Comparison of ENCODE assay signal across 8 mouse cellular contexts in the genomic region with DNA sequence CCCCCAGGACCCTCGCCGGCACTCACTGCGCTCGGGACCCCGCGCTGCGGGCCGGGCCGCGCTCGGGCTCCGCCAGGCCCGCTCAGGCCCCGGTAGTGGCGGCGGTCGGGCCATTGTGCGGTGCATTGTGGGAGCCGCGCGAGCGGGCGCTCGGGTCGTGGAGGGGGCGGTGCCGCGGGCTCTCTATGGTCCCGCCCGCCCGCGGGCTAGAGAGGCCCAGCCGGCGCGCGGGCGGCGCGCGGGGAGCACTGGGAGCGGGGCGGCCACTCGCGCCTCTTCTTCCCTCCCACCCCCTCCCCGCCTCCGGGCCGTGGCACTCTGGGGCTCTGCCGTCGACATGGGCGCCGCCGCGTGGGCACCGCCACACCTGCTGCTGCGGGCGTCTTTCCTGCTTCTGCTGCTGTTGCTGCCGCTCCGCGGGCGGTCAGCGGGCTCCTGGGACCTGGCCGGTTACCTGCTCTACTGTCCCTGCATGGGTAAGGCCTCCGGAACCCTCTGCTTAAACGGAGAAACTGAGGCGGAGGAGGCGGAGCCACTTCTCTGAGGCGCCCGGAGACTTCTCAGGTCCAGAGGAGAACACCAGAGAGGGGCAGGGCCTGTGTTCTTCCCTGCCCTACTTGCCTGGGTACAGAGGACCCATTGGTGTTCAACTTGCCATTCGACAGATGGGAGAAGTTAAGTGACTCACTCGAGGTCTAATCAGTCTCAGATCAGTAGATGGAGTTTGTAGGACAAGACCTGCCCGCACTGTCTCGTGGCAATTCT. TPM values are rescaled to one million over a fixed set of nuclear protein-coding genes. Genes with fewer than 3 reads are reported as not detected.
DNase-seq lines count a peak whose midpoint lies in the region; ATAC-seq and TF ChIP-seq lines count a peak whose summit lies in the region.

TSS of gene Plagl2 (minus strand) at position 177 of the 765 bp plus-strand sequence.
TSS of gene Pofut1 (plus strand) at position 284 of the 765 bp plus-strand sequence.

- TF ChIP-seq CTCF in cortical plate, adult 2 months (IDR thresholded peaks at IDR 0.05; ENCODE audit: extremely low read depth, insufficient read depth, low read length), result no peak

- H3K4me1 ChIP-seq in cortical plate, adult 2 months (ENCODE audit: control insufficient read depth, insufficient read depth, low read length), result peaks cover 9% of the 10 kb centered on the region

- peak; percentile 90 for DNase-seq in gastrocnemius, postnatal 10 days
- peak; percentile 73 to 94 for DNase-seq in left cerebral cortex, postnatal 10 days (ENCODE audit: extremely low spot score in 1 of 2, low spot score in 2 of 2)
- DNase-seq in right cerebral cortex, postnatal 25 days, result peak; percentile 89
- DNase-seq in urinary bladder, postnatal 4 days (ENCODE audit: low spot score in 2 of 2), result peak; percentile 87 to 88

- intact Hi-C loops in left cerebral cortex, postnatal 10 days (cut with DNase I), result no loop called here

- peak within 1 kb of the TSS; percentile 96 for H3K4me3 ChIP-seq in cortical plate, adult 2 months (ENCODE audit: insufficient read depth, low read length)

- peak; percentile 77 for ATAC-seq in activated CD4-positive, CD25-positive, alpha-beta regulatory T cell, adult 4 months
- peak; percentile 83 for ATAC-seq in inflammation-experienced regulatory T-cells, adult 6 months
- ATAC-seq in megakaryocyte-erythroid progenitor cell, adult 5-6 weeks (replicated peaks; ENCODE audit: low FRiP score, low TSS enrichment, poor library complexity, severe bottlenecking), result peak; percentile 75

- peak within 1 kb of the TSS; percentile 90 for H3K27ac ChIP-seq in cortical plate, adult 2 months (ENCODE audit: insufficient read depth, low read length)

- TF ChIP-seq POLR2A in cortical plate, adult 2 months (IDR thresholded peaks at IDR 0.05; ENCODE audit: extremely low read depth, insufficient read depth, low read length), result no peak

RNA-seq across cellular contexts. Expression of gene Plagl2, which starts in this region (rescaled TPM):
- polyA plus RNA-seq in activated CD4-positive, CD25-positive, alpha-beta regulatory T cell, adult 4 months (2017; shearing (Covaris generic)), result 10 to 100 TPM; 20.9 to 26.3 TPM
- polyA plus RNA-seq in cortical plate, adult 2 months (2012; rRNA removed), result 3.5 and 3.7 TPM in 2 replicates
- total RNA-seq in gastrocnemius, postnatal 10 days (2021), result 10 to 100 TPM in 1 of 2 experiments, 1 to 10 TPM in 1; 8.3 to 11.9 TPM
- 10 to 100 TPM; 18.9 to 24.1 (median 21.5) TPM for polyA plus RNA-seq in inflammation-experienced regulatory T-cells, adult 6 months (2017; shearing (Covaris generic))
- total RNA-seq in left cerebral cortex, postnatal 10 days (2021), result 1 to 10 TPM; 4.6 to 5.2 TPM
- total RNA-seq in megakaryocyte-erythroid progenitor cell, adult 5-6 weeks (2014; fragmentation: Nextera tagmentation), result 38.6 and 46.5 TPM in 2 replicates
- 3.7 and 10.0 TPM in 2 replicates for total RNA-seq in megakaryocyte-erythroid progenitor cell, adult 5-6 weeks (2017)

RNA-seq across cellular contexts. Expression of gene Pofut1, which starts in this region (rescaled TPM):
- polyA plus RNA-seq in activated CD4-positive, CD25-positive, alpha-beta regulatory T cell, adult 4 months (2017; shearing (Covaris generic)), result 1 to 10 TPM; 8.8 to 9.4 TPM
- polyA plus RNA-seq in cortical plate, adult 2 months (2012; rRNA removed), result 17.9 and 19.3 TPM in 2 replicates
- 10 to 100 TPM; 24.1 to 29.2 TPM for total RNA-seq in gastrocnemius, postnatal 10 days (2021)
- polyA plus RNA-seq in inflammation-experienced regulatory T-cells, adult 6 months (2017; shearing (Covaris generic)), result 10 to 100 TPM in 1 of 3 experiments, 1 to 10 TPM in 2; 6.2 to 13.5 (median 9.4) TPM
- total RNA-seq in left cerebral cortex, postnatal 10 days (2021), result 10 to 100 TPM; 17.5 to 20.5 TPM
- 26.4 and 27.1 TPM in 2 replicates for total RNA-seq in megakaryocyte-erythroid progenitor cell, adult 5-6 weeks (2014; fragmentation: Nextera tagmentation)
- 14.8 and 22.3 TPM in 2 replicates for total RNA-seq in megakaryocyte-erythroid progenitor cell, adult 5-6 weeks (2017)

Comparison
In these comparisons a context has a peak if more than half of its experiments do, and no peak if none do; other contexts are left out.
1. Peak in every context shown above with its lines: DNase-seq, ATAC-seq, H3K4me3 ChIP-seq and H3K27ac ChIP-seq.